Mouse (Mus musculus) embryo, embryonic 10 days (tissue): ENCODE results near the gene Ncan.

Source experiments
- DNase-seq: peaks from one replicate; pipeline ENCODE4 v3.0.0-alpha.2; 2015; ENCODE audit warnings: low spot score

Ncan gene

DNA sequence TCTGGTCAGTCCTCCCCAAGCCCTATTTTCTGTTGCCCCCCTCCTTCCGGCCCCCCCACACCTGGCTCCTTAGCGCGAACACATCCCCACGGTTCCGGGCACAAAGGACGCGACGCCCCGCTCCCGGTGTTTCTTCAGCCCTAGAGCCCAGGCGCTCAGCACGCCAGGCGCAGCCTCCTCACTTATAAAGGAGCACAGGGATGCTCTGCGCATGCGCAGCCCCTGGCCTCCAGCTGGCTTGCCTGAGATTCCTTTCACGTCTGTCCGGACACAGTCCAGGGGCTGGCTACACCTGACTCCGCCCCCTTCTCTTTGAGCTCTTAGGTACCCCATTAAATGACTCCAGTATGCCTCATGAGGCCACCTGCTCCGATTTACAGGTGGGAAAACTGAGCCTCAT is at the start of gene Ncan:
TSS of gene Ncan (minus strand) at position 207 of the 400 bp plus-strand sequence.
- peak; percentile 93 for DNase-seq

DNA sequence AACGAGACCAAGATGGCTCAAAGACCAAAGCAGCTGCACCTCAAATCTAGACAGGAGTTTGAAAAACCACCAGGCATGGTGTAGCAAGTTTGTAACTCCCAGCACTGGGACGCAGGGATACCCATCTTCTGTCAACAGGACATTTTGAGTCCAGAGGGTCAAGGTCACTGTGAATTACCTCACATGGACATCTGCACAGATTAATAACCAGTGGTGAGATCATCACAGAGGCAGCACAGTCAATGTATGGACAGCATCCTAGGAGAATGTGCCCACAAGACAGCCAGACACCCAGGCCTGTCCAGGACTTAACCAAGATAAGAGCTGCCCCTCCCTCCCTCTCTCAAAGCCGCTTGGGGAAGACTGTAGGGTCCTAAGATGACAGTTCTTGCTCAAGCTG is 49.4 kb upstream of the Ncan start:
- no peak for DNase-seq

DNA sequence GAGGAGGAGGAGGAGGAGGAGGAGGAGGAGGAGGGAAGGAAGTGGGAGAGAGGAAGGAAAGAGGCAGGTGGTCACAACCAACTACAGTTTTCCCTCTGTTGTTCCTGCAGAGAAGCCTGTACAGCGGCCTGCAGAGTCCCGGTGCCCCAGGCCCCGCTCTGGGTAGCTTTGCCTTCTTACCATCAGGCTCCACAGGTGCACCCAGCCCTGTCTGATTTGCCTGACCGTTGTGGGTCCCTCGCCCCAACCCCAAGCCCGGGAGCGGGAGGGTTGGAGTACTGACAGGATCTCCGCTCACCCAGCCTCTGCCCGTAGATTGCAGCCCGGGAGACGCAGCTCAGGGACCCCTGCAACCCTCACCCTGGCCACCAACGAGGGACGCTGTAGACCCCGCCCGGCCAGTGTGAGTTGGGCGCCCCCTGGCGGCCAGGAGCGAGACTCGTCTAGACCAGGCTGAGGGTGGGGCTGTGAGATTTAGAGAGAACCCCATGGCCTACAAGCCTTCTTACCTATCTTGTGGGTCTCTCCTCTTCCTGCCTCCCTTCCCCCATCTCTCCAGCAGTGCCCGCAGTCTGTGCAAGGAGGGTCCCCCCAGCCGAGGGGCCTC is 45.9 kb upstream of the Ncan start:
- peak; percentile 84 for DNase-seq

DNA sequence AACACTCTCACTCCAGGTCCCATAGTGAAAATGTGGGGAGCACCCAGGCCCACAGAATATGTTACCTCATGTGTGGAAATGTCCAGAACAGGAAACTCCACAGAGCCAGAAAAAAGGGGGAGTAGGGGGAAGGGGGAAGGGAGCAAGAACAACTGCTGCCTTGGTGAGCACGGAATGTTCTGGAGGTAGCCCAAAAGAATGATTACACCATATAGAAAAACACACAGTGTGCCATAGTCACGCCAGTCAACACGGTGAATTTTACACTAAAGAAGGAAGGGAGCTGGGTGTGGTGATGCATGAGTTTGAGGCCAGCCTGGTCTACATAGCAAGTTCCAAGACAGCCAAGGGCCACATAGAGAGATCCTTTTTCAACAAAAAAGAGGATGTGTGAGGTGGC is 42.6 kb upstream of the Ncan start:
- DNase-seq, result no peak

DNA sequence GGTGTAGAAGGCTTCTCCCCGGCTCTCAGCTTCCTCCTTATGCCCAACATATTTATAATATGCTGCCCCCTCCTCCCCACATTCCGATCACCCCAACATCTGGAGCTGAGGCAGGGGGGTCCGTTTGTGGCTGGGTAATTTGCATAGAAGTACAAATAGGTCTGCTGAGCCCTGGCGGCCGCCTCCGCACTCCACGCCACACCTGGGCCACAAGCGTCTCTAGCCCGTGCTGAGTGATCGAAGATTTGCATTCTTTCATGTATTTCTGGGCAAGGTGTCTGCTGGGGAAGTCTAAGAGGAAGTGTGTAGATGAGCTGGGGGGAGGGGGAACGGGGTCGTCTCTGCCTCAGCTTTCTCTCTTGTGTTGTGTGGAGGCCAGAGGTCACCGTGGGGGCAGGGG is 39.3 kb upstream of the Ncan start:
- no peak for DNase-seq

DNA sequence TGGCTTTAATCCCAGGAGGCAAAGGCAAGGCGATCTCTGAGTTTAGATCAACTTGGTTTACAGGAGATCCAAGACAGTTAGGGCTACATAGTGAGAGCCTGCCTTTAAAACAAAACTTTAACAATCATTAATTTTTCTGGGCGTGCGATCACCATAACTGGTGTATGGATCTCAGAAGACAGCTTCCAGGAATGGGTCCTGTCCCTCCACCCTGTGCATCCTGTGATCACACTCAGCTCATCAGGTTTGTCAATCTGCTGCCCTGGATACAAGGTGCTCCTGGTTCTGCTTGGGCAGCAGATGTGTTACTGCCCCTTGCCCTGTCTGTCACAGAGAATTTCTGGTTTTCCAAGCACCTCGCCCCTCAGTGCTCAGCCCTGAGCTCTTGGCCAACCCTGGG is 38.5 kb upstream of the Ncan start:
- DNase-seq, result no peak

DNA sequence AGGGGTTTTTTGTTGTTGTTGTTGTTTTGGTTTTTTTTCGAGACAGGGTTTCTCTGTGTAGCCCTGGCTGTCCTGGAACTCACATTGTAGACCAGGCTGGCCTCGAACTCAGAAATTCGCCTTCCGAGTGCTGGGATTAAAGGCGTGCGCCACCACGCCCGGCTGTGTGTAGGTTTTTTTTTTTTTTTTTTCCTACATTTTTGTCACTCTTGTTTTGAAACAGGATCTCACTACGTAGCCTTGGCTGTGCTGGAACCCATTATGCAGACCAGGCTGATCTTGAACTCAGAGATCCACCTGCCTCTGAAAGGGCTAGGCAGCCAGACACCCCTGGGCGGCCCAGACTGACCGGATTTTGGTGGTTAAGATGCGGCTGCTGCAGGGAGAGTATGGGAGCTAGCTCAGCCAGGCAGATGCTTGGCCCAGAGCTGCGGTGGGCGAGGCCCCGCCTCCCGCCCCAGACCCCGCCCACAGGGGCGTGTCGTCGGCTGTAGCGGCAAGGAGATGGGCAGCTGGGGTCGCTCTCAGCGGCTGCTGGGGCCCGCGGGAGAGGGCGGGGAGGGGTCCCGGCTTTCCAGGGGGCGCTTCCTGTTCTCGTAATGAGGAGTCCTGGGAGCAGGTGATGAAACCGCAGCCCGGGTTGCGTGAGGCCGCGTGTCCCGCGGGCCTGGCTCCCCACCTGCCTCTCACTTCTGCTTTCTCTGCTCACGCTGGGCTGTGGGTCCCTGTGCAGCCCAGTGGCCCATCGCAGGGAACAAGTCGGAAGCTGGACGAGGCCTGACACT is 37.6 kb upstream of the Ncan start:
- DNase-seq, result peak; percentile 73

DNA sequence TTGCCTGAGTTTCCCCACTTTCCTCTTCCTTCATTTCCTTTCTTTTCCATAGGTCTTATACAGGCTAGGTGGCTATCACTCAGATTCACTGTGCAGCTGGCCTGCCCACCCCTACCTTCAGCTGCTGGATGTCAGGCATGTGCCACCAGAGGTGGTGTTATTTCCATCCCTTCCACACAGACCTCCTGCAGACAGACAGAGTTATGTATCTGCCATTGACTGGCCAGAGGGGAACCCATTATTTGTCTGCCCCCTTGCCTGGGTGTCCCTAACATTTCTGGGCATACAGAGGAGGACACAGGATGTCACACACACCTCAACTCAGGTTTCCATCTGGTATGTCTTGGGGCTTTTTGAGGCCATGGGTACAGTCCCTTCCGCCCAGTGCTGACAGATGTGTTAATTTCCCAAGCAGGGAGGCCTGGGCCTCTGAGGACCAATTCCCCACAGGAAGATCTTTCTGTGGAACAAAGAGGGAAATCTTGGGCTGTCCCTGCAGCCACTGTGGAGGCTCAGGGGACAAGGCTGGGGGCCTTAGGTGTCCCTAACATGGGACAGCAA is 36.6 kb upstream of the Ncan start:
- DNase-seq, result no peak

DNA sequence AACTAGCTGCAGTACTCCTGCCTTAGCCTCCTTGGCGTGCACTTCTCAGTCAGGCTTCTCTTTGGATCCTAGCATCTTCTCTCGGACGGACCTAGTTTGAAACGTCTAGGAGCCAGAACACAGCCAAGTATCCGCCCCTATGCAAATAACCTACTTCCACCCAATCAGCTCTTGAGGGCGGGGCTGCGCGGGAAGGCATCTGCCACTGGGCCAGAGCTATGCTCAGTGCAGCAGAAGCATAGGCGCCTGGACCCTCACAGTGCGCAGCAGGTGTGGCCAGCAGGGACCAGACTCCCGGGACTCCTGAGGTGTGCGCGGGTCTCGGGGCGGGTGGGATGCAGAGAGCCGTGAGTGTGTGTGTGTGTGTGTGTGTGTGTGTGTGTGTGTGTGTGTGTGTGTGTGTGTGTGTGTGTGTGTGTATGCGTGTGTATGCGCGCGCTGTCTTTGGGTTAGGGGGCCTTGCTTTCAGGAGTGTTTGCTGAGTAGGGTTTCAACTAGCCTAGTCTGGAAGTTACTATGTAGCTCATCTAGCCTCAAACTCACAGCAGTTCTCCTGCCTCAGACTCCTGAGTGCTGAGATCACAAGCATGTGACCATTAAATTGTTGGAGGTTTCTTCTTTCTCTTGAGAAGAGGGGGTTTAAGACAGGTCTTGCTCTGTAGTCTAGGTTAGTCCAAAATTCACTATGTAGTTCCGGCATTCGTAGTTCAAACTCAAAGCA is 32.0 kb upstream of the Ncan start:
- peak; percentile 91 for DNase-seq

DNA sequence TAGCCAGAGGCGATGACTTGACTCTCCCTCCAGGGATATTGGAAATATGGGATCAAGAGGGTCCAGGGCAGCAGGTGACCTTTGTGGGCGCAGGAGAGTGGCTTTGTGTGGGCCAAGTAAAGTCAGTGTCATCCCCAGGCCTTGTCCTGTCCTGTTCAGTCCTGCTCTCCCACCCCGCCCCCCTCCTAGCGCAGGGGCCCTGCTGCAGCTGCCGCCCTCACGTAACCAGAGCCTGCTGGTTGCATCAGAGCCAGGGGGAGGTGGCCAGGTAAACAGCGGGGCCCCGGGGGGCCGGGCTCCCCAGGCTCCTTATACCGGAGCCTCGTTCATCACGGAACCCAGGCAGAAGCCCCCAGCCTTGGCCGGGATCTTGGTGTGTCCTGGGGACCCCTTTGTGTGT is 29.5 kb upstream of the Ncan start:
- DNase-seq, result no peak

DNA sequence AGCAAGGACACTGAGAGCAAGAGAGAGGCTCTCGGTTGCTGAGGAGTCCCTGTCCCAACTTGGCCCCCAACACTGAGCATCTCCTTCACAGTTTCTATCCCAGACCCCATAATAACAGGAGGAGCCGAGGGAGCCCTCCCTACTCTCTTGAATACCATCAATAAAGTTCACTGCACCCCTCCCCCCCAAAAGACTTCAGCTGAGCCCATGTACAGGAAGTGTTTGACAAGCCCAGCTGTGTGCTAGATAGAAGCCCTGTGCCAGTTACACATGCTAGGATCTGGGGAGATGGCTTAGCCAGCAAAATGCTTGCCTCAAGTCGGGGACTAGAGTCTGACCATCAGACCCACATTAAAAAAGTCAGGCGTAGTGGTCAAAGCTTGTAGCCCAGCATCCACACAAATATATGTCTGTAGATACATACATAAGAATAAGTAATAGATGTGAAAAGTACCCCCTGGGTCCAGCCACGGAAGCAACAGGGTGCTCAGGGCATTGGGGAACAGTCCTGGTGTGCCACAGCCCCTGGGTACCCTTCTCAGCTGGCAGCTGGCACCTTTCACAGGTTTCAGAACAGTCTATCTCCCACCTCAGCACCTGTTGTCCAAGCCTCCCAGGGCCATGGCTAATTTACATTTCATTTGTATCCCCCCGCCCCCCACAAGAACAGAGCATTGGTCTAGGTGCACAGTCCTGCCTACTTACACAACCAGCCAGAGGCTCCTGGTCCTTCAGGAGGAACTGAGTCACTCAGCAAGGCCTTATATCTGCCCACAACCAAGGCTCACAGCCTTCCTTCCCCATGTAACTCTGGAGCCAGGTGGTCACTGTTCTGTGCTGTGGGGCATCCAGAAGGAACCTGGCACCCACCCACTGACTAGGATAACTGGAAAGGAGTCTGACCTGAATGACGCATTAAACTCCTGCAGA is 27.3 kb upstream of the Ncan start:
- no peak for DNase-seq

DNA sequence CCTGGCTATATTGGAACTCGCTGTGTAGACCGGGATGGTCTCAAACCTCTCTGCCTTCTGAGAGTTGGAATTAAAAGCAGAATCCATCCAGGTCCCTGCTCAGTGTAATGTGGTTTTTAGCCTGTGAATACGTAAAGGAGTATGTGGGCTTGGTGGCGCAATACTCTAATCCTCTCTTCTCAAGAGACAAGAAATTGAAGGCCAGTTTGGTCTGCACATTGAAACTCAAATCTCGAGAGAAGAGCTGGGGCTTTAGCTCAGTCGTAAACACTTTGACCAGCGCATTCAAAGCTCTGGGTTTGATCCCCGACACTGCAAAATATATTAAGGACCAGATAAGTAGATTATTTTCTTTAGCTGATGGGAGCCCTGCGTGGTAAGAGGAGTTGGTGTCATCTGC is 19.3 kb upstream of the Ncan start:
- no peak for DNase-seq

DNA sequence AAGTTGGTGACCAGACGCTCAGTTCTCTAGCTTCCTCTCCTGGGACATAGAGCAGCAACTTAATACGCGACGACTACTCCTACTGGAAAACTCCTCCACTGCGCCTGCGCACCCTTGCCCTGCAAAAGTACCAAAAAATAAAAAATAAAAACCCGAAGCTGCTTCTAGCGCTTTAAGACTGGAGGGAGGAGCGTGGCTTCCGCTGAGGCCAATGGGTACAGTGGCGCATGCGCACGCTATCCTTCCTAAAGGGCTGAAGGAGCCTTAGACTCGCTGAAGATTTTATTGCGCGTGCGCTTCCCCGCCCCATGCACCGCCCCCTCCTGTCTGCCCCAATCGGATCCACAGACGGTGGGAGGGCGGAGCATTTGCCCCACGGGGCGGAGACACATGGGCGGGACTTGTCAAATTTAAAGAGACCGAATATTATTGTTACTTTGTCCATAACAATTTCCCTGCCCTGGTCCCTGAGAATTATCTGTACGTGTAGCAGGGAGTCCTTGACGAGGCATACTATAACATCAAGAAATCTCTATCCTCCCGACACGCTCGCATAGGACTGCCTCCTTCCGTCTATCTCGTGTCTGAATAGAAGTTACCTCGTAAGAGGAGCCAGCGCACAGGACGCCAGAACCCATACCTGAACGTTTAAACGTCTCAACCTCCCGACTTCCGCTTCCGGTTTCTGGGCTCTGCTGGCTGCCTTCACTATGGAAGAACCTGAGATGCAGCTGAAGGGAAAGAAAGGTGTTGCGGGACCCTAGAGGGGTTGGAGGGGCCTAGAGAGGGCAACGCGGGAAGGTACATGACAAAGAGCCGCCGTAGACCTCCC is 18.6 kb upstream of the Ncan start, which contains the start of the genes Rfxank, Borcs8 and Mef2b:
TSS of gene Rfxank (minus strand) at position 129 of the 832 bp plus-strand sequence.
TSS of gene Borcs8 (plus strand) at position 474 of the 832 bp plus-strand sequence.
TSS of gene Mef2b (plus strand) at position 686 of the 832 bp plus-strand sequence.
- peak; percentile 99 for DNase-seq

DNA sequence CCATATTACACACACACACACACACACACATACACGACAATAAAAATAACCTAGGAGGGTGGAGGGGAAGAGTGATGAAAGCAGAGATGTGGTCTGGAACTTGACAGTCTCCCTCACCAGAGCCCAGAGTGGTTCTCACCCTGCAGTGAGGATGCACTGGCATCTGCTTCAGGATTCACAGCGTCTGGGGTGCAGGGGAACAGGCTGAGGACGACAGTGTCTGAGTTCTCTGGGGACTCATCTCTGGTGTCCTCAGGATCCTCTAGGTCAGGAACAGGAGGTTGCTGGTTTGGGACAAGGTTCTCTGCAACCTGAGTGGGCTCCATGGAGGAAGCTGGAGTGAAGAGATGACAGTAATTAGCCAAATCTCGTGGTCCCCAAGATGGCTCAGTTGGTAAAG is 17.2 kb upstream of the Ncan start:
- DNase-seq, result no peak

DNA sequence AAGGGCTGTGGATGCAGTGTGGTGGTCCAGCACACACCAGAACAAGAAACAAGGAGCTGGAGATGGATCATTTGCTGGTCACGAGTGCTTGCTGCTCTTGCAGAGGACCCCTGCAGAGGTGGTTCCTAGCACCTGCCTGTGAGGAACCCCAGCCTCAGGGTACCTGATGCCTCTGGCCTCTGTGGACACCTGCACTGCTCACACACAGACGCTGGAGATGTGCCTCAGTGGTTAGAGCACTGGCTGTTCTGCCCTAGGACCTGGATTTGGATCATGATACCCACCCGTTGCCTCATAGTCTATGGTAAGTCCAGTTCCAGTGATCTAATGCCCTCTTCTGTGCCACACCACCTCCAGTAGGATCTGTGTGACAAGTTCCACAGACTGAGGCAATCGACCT is 15.9 kb upstream of the Ncan start:
- no peak for DNase-seq

DNA sequence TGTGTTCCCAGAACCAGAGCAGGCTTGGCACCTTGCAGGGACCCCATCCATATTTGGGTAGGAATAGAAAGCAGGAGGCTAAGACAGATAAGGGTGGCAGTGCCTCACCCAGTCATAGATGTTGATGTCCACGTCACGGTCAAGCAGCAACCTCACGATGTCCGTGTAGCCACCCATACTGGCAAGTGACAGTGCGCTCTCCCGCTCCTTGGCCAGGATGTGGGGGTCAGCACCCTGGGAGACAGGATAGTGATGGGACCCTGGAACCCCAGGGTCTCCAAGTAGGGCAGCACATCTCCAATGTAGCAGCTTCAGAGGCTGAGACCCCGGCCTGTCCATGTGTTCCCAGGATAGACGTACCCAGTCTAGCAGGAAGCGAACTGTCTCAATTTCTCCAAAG is 14.3 kb upstream of the Ncan start:
- DNase-seq, result no peak

DNA sequence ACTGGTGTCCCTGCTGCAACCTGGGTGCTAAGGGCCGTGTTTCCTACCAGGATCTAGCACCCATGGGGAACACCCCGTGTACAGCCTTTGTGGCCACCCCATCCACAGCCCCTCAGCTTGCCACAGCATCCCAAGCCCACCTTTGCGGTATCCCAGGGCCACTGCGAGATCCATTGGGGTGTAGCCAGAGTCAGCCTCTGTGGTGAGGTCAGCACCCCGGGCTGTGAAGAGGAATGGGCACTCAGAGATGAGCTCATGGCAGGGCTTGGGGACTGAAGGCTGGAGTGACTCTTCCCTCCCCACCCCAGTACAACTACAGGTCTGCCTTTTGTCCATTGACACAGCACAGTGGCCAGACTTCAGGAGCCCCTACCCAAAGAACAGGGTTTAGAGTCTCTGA is 13.4 kb upstream of the Ncan start:
- no peak for DNase-seq

DNA sequence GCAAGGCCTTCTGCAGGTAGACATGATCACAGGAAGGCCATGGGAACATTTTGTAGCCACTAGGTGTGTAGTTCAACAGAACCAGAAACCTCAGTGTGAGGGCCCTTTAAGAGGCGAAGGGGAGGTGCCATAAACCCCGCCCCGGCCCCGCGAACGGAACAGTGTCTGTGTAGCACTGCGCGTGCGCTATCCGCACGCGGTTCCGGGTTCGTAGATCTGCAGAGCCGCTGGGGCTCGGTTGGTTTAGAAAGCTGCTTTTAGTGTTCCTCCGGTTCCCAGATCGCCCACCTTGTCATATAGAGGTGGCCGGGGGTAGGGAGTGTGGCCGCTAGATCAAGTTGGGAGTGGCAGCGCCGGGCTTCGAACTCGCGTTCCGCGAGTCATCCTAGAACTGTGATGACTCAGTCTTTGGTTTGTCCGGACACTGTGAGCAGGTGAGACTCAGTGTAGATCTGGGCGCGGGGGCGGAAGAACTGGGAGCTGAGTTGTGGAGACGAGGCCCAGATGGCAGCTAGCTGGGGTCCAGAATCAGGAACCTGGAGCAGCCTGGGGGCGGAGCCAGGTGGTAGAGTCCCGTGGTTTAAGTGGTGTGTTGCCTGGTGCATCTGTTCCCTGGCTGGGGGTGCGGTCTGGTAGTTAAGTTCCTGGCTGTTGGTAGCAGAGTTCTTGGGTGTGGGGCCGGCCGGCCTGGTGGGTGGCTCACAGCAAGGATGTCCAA is 10.7 kb upstream of the Ncan start, which contains the start of gene Nr2c2ap:
TSS of gene Nr2c2ap (plus strand) at position 168 of the 718 bp plus-strand sequence.
- peak; percentile 86 for DNase-seq

DNA sequence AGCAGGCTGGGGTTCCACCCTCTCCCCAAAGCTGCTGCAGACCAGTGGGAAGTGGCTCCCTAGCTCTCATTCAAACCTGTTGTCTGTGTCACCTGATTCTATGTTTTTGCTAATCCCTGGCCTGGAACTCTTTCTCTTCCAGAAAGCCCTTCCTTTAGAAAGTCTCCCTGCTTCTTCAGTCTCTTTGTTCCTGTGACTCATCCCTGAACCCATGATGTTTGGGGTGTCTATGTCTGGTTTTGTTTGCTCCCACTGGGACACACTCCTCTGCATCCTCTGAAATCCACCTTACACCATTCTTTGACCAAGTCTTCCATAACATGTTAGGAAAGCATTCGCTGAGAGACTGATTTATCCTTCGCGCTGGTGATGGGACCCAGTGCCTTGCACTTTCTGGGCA is 9.4 kb upstream of the Ncan start:
- DNase-seq, result no peak
